Mouse (Mus musculus): ENCODE results near the gene Zfp266. TPM values are rescaled to one million over a fixed set of nuclear protein-coding genes. Genes with fewer than 3 reads are reported as not detected.

Zfp266 gene
- total and polyA plus RNA-seq, 3 experiments: 30.7 to 88.0 (median 31.5) TPM

GRCm38 (mm10) chr9:20545151-20545550, 23.9 kb upstream of the Zfp266 start (continued):
- TF ChIP-seq CTCF (IDR thresholded peaks at IDR 0.05 in 2 of 3, conservative IDR thresholded peaks at IDR 0.05 in 1 of 3; ENCODE audit: control insufficient read depth in 1 of 3, insufficient read depth in 1 of 3, low read depth in 2 of 3, low read length in 3 of 3, poor library complexity in 1 of 3, severe bottlenecking in 1 of 3) (peak in 2 of 3 experiments; percentile 16 to 73; a peak in 4 of 6 replicates), RCOR1 (IDR thresholded peaks at IDR 0.05; ENCODE audit: low read depth, low read length) (no peak), JUND (IDR thresholded peaks at IDR 0.05; ENCODE audit: low read depth, low read length) (no peak), NRF1 (IDR thresholded peaks at IDR 0.05; ENCODE audit: insufficient read depth, low read depth, low read length, poor library complexity, severe bottlenecking) (no peak), MYB (IDR thresholded peaks at IDR 0.05; ENCODE audit: low read depth, low read length) (no peak), ZC3H11A (IDR thresholded peaks at IDR 0.05; ENCODE audit: low read depth, low read length) (peak; percentile 64)

GRCm38 (mm10) chr9:20544070-20544821, 23.0 kb upstream of the Zfp266 start:
- no peak for DNase-seq (ENCODE audit: low read depth, low spot score)
- Histone ChIP-seq H3K27me3 (ENCODE audit: control insufficient read depth in 1 of 2, insufficient read depth in 2 of 2, low read length in 2 of 2) (peaks cover 14 to 26% of the 10 kb centered on the region in 2 experiments), H3K27ac (ENCODE audit: control insufficient read depth, low read depth, low read length) (no peak overlapping the region), H3K79me2 (ENCODE audit: control insufficient read depth, insufficient read depth, low read length, poor library complexity) (no peaks in the 10 kb centered on the region), H3K9ac (ENCODE audit: control insufficient read depth, low read depth, low read length, poor library complexity, severe bottlenecking) (no peak overlapping the region), H3K36me3 (ENCODE audit: control insufficient read depth in 1 of 2, insufficient read depth in 2 of 2, low read length in 2 of 2) (no peaks in the 10 kb centered on the region), H3K4me1 (ENCODE audit: control insufficient read depth in 1 of 2, insufficient read depth in 2 of 2, low read length in 2 of 2) (no peaks in the 10 kb centered on the region), H3K4me3 (ENCODE audit: control insufficient read depth in 1 of 2, insufficient read depth in 1 of 2, low read depth in 2 of 2, low read length in 2 of 2) (no peak overlapping the region), H3K9me3 (replicated peaks; ENCODE audit: insufficient read depth, low read length) (no peaks in the 10 kb centered on the region)
- TF ChIP-seq ETS1 (IDR thresholded peaks at IDR 0.05; ENCODE audit: low read depth, low read length): no peak

GRCm38 (mm10) chr9:20543496-20543895, 22.3 kb upstream of the Zfp266 start:
- no peaks in the 10 kb centered on the region for H3K4me1 ChIP-seq (ENCODE audit: control insufficient read depth in 1 of 2, insufficient read depth in 2 of 2, low read length in 2 of 2)
- TF ChIP-seq POLR2AphosphoS5 (IDR thresholded peaks at IDR 0.05; ENCODE audit: borderline replicate concordance, low read depth, low read length): no peak
- TF ChIP-seq USF2 (IDR thresholded peaks at IDR 0.05; ENCODE audit: borderline replicate concordance in 1 of 2, insufficient read depth in 1 of 2, low read depth in 1 of 2, low read length in 2 of 2): no peak
- TF ChIP-seq MYB (IDR thresholded peaks at IDR 0.05; ENCODE audit: low read depth, low read length): no peak
- TF ChIP-seq SMC3 (IDR thresholded peaks at IDR 0.05; ENCODE audit: low read depth, low read length): no peak
- no peak for TF ChIP-seq RCOR1 (IDR thresholded peaks at IDR 0.05; ENCODE audit: low read depth, low read length)
- no peak for TF ChIP-seq POLR2A (IDR thresholded peaks at IDR 0.05; ENCODE audit: control insufficient read depth in 1 of 2, insufficient read depth in 1 of 2, low read depth in 1 of 2, low read length in 2 of 2, poor library complexity in 1 of 2)
- TF ChIP-seq UBTF (IDR thresholded peaks at IDR 0.05; ENCODE audit: borderline replicate concordance, insufficient read depth, low read depth, low read length): no peak
- TF ChIP-seq CHD2 (IDR thresholded peaks at IDR 0.05; ENCODE audit: low read length): no peak
- TF ChIP-seq ETS1 (IDR thresholded peaks at IDR 0.05; ENCODE audit: low read depth, low read length): no peak
- no peak for TF ChIP-seq TAL1 (IDR thresholded peaks at IDR 0.05; ENCODE audit: low read length)
- no peaks in the 10 kb centered on the region for H3K79me2 ChIP-seq (ENCODE audit: control insufficient read depth, insufficient read depth, low read length, poor library complexity)
- no peak for DNase-seq (ENCODE audit: low read depth, low spot score)
- H3K9ac ChIP-seq (ENCODE audit: control insufficient read depth, low read depth, low read length, poor library complexity, severe bottlenecking): no peak overlapping the region
- no peaks in the 10 kb centered on the region for H3K36me3 ChIP-seq (ENCODE audit: control insufficient read depth in 1 of 2, insufficient read depth in 2 of 2, low read length in 2 of 2)
- peaks cover 16 to 32% of the 10 kb centered on the region in 2 experiments for H3K27me3 ChIP-seq (ENCODE audit: control insufficient read depth in 1 of 2, insufficient read depth in 2 of 2, low read length in 2 of 2)
- H3K27ac ChIP-seq (ENCODE audit: control insufficient read depth, low read depth, low read length): no peak overlapping the region
- no peak overlapping the region for H3K4me3 ChIP-seq (ENCODE audit: control insufficient read depth in 1 of 2, insufficient read depth in 1 of 2, low read depth in 2 of 2, low read length in 2 of 2)
- H3K9me3 ChIP-seq (replicated peaks; ENCODE audit: insufficient read depth, low read length): no peaks in the 10 kb centered on the region
